Mouse (Mus musculus) CH12.LX (cell line): ENCODE results near the gene Kdr. TPM values are rescaled to one million over a fixed set of nuclear protein-coding genes. Genes with fewer than 3 reads are reported as not detected.

Experiments
- DNase-seq: peaks from one replicate; pipeline ENCODE4 v3.0.0-alpha.2; 2013; ENCODE audit errors: extremely low read depth
- H3K27ac ChIP-seq: 2 replicates; pipeline ENCODE4 v1.5.1; 2012; ENCODE audit warnings: low read depth, mild to moderate bottlenecking, control low read depth, moderate library complexity; ENCODE audit not compliant: insufficient read depth
- H3K27me3 ChIP-seq: replicated peaks from 2 replicates; pipeline ENCODE3; 2012; ENCODE audit warnings: inconsistent platforms
- H3K36me3 ChIP-seq, 2 experiments: replicated peaks in 1 of 2; 2 replicates each; pipeline versions ENCODE3 to v1.6.1; 2012; ENCODE audit warnings: inconsistent platforms in 1 of 2, low read length in 1 of 2, mild to moderate bottlenecking in 1 of 2, mixed read lengths in 1 of 2, moderate library complexity in 1 of 2; ENCODE audit not compliant: control insufficient read depth in 1 of 2, insufficient read depth in 1 of 2
- H3K4me1 ChIP-seq, 2 experiments: 2 replicates each; pipeline ENCODE4 v1.6.1; 2012; ENCODE audit warnings: inconsistent platforms in 1 of 2, moderate library complexity in 1 of 2; ENCODE audit not compliant: insufficient read depth in 2 of 2, control insufficient read depth in 1 of 2
- H3K4me2 ChIP-seq: 2 replicates; pipeline ENCODE4 v1.6.1; 2012; ENCODE audit warnings: low read depth, mild to moderate bottlenecking, control low read depth; ENCODE audit not compliant: poor library complexity, insufficient read depth, severe bottlenecking
- H3K4me3 ChIP-seq, 3 experiments: fragments of 150-350 bp in 1 of 3; sonication (generic) in 1 of 3; replicated peaks in 1 of 3; 2 replicates each; pipeline versions ENCODE3 to v1.5.1; 2011 to 2012; ENCODE audit warnings: low read depth in 2 of 3, low read length in 2 of 3, mild to moderate bottlenecking in 2 of 3, moderate library complexity in 2 of 3, control low read depth in 1 of 3, improper control_type of control experiment in 1 of 3, inconsistent platforms in 1 of 3, mixed read lengths in 1 of 3; ENCODE audit not compliant: poor library complexity in 1 of 3
- H3K79me2 ChIP-seq: replicated peaks from 2 replicates; pipeline ENCODE4 v1.6.1; 2012; ENCODE audit warnings: mild to moderate bottlenecking, moderate library complexity; ENCODE audit not compliant: control insufficient read depth, poor library complexity, insufficient read depth, severe bottlenecking; ENCODE audit errors: extremely low read depth
- H3K9ac ChIP-seq: 2 replicates; pipeline ENCODE4 v1.6.1; 2012; ENCODE audit warnings: low read depth, mild to moderate bottlenecking, control low read depth, moderate library complexity; ENCODE audit not compliant: insufficient read depth
- H3K9me3 ChIP-seq: replicated peaks from 2 replicates; pipeline ENCODE3; 2012; ENCODE audit warnings: low read length, inconsistent platforms, mixed read lengths
- CHD2 ChIP-seq: IDR thresholded peaks from 2 replicates; pipeline ENCODE4 v1.6.1; 2011; ENCODE audit warnings: low read length, improper control_type of control experiment
- E2F4 ChIP-seq: IDR thresholded peaks from 2 replicates; pipeline ENCODE4 v1.6.1; 2011; ENCODE audit warnings: low read depth, low read length, improper control_type of control experiment; ENCODE audit not compliant: insufficient replicate concordance
- EP300 ChIP-seq: IDR thresholded peaks from 2 replicates; pipeline ENCODE4 v1.6.1; 2011; ENCODE audit warnings: low read length, improper control_type of control experiment
- ETS1 ChIP-seq: conservative IDR thresholded peaks from 2 replicates; pipeline ENCODE4 v1.6.1; 2012; ENCODE audit warnings: low read depth, mild to moderate bottlenecking, inconsistent platforms, low read length, improper control_type of control experiment, moderate library complexity
- GABPA ChIP-seq: IDR thresholded peaks from 2 replicates; pipeline ENCODE4 v1.6.1; 2012; ENCODE audit warnings: low read depth, low read length, improper control_type of control experiment, inconsistent platforms; ENCODE audit not compliant: insufficient replicate concordance
- JUN ChIP-seq: IDR thresholded peaks from 2 replicates; pipeline ENCODE4 v1.6.1; 2011; ENCODE audit warnings: low read depth, mild to moderate bottlenecking, low read length, improper control_type of control experiment, moderate library complexity; ENCODE audit not compliant: insufficient read depth
- KAT2A ChIP-seq: IDR thresholded peaks from 2 replicates; pipeline ENCODE4 v1.6.1; 2012; ENCODE audit warnings: low read length, improper control_type of control experiment, inconsistent platforms; ENCODE audit not compliant: insufficient replicate concordance
- MAX ChIP-seq: IDR thresholded peaks from 2 replicates; pipeline ENCODE4 v1.6.1; 2011; ENCODE audit warnings: low read length, improper control_type of control experiment
- MAZ ChIP-seq: IDR thresholded peaks from 2 replicates; pipeline ENCODE4 v1.6.1; 2012; ENCODE audit warnings: low read depth, mild to moderate bottlenecking, inconsistent platforms, low read length, improper control_type of control experiment, moderate library complexity
- MXI1 ChIP-seq: IDR thresholded peaks from 2 replicates; pipeline ENCODE4 v1.6.1; 2011; ENCODE audit warnings: mild to moderate bottlenecking, low read depth, low read length, improper control_type of control experiment
- MYC ChIP-seq: IDR thresholded peaks from 2 replicates; pipeline ENCODE4 v1.6.1; 2011; ENCODE audit warnings: low read depth, mild to moderate bottlenecking, improper control_type of control experiment, low read length
- NRF1 ChIP-seq: IDR thresholded peaks from 2 replicates; pipeline ENCODE4 v1.6.1; 2014; ENCODE audit warnings: low read depth, mild to moderate bottlenecking, inconsistent platforms, low read length, improper control_type of control experiment, moderate library complexity
- RAD21 ChIP-seq: IDR thresholded peaks from 2 replicates; pipeline ENCODE4 v1.6.1; 2011; ENCODE audit warnings: low read depth, mild to moderate bottlenecking, low read length, improper control_type of control experiment, moderate library complexity
- SMC3 ChIP-seq: IDR thresholded peaks from 2 replicates; pipeline ENCODE4 v1.6.1; 2011; ENCODE audit warnings: low read depth, low read length, improper control_type of control experiment
- TCF12 ChIP-seq: IDR thresholded peaks from 2 replicates; pipeline ENCODE4 v1.6.1; 2014; ENCODE audit warnings: low read depth, mild to moderate bottlenecking, inconsistent platforms, low read length, improper control_type of control experiment
- USF2 ChIP-seq: conservative IDR thresholded peaks from 2 replicates; pipeline ENCODE4 v1.6.1; 2011; ENCODE audit warnings: low read depth, low read length, improper control_type of control experiment
- dilution Hi-C: fragments of 300-500 bp; cut with MboI; formaldehyde crosslinking; loops from 2 replicates; pipeline ENCODE4 v1.14.3; 2020; ENCODE audit warnings: low sequenced_read_pairs; ENCODE audit not compliant: extremely low pct_unique_long_range_greater_than_20kb, extremely low pct_ligation_motif_present
- in situ Hi-C: fragments of 300-500 bp; cut with MboI; formaldehyde crosslinking; loops from 3 replicates; pipeline ENCODE4 v1.14.3; 2019; ENCODE audit warnings: low sequenced_read_pairs, low pct_ligation_motif_present, low pct_unique_long_range_greater_than_20kb, mixed read lengths
- polyA plus RNA-seq: library from polyadenylated mRNA; unstranded; fragments of >175 nt; gene quantifications from 2 replicates; pipeline ENCODE4 v1.2.1, GENCODE M21; 2012; ENCODE audit warnings: low read depth; ENCODE audit not compliant: insufficient read length
- total RNA-seq, 2 experiments: library from RNA; depleted of rRNA; stranded (reverse); fragments of 300-350 nt in 1 of 2; fragments of >200 nt in 1 of 2; gene quantifications; 2 replicates each; pipeline ENCODE4 v1.2.3; 2012 to 2014

Kdr gene
- total and polyA plus RNA-seq, 3 experiments: not detected

- Histone ChIP-seq H3K79me2 (no peaks in the 10 kb centered on the region), H3K9me3 (no peaks in the 10 kb centered on the region), H3K4me3 (no peak overlapping the region), H3K9ac (no peak overlapping the region), H3K27ac (no peak overlapping the region), H3K36me3 (no peaks in the 10 kb centered on the region), H3K27me3 (no peaks in the 10 kb centered on the region), H3K4me2 (no peak overlapping the region), H3K4me1 (peaks cover 0 to 9% of the 10 kb centered on the region in 2 experiments; a peak in 1 of 4 replicates)
- no peak for TF ChIP-seq RAD21
- TF ChIP-seq E2F4: no peak
- TF ChIP-seq MXI1: no peak
- no peak for TF ChIP-seq EP300
- no peak for TF ChIP-seq SMC3
- TF ChIP-seq GABPA: no peak
- no peak for TF ChIP-seq MAZ
- no peak for TF ChIP-seq MAX
- TF ChIP-seq MYC: no peak
- TF ChIP-seq USF2: no peak
- in situ Hi-C loops: no loop called here
- dilution Hi-C loops: no loop called here
- DNase-seq: no peak
Observed at GRCm38 (mm10) chr5:75936223-75936622, 42.0 kb downstream of the Kdr start.

DNA sequence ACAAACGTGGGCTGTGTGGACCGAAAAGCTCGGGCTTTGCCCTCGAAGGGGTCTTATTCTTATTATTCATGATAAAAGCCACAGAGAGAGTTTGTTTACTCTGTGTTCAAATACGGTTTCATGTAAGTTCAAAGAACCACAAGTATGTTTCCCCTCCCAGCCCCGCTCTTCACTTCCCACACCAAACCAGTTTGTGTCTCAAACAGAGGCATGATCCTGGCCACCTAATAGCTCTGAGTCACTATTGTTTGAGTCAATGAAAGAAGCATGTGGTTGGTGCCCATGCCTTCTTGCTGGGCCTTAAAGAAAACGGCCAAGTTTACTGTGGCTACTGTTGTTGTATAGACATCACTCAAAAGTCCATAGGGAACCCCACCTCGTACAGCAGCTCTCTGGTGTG is 43.0 kb downstream of the Kdr start:
- in situ Hi-C loops: no loop called here
- TF ChIP-seq CHD2: no peak
- TF ChIP-seq E2F4: no peak
- TF ChIP-seq MYC: no peak
- TF ChIP-seq SMC3: no peak
- TF ChIP-seq JUN: no peak
- TF ChIP-seq NRF1: no peak
- TF ChIP-seq MAZ: no peak
- TF ChIP-seq KAT2A: no peak
- TF ChIP-seq TCF12: no peak
- TF ChIP-seq ETS1: no peak
- TF ChIP-seq GABPA: no peak
- DNase-seq: no peak
- H3K27me3 ChIP-seq: no peaks in the 10 kb centered on the region
- no peaks in the 10 kb centered on the region for H3K9me3 ChIP-seq
- no peak overlapping the region for H3K4me2 ChIP-seq
- no peaks in the 10 kb centered on the region for H3K79me2 ChIP-seq
- H3K27ac ChIP-seq: no peak overlapping the region
- peaks cover 0 to 9% of the 10 kb centered on the region in 2 experiments; a peak in 1 of 4 replicates for H3K4me1 ChIP-seq
- H3K9ac ChIP-seq: no peak overlapping the region
- H3K36me3 ChIP-seq: no peaks in the 10 kb centered on the region
- dilution Hi-C loops: no loop called here
- no peak overlapping the region for H3K4me3 ChIP-seq
